ENCODE assay signal across 14 mouse cellular contexts in genomic region chr12:87004596-87004995, GRCm38 (mm10). TPM values are rescaled to one million over a fixed set of nuclear protein-coding genes. Genes with fewer than 3 reads are reported as not detected.
"Had no signal": no experiment of that assay in that cellular context is flagged by ENCODE, and none has a peak within 500 bp of the region (broad histone marks: within the 10 kb centered on the region; RNA-seq: fewer than 3 reads in every experiment).

No protein-coding gene starts in this region.

- H3K9ac ChIP-seq: limb, embryonic 13.5 days; liver, embryonic 14.5 days had no signal

- ATAC-seq: intestine, postnatal 0 days had no signal

- H3K9me3 ChIP-seq: limb, embryonic 13.5 days had no signal

- DNase-seq: kidney, adult 8-10 months; kidney, postnatal 36 days; layer of hippocampus, adult 9-11 months; layer of hippocampus, postnatal 36 days; left cerebral cortex, postnatal 4 days; lung, adult 18-20 months; right cerebral cortex, adult 18-20 months; right cerebral cortex, postnatal 25 days had no signal

- H3K27ac ChIP-seq: kidney, postnatal 0 days; limb, embryonic 13.5 days; liver, embryonic 14.5 days had no signal

- H3K4me3 ChIP-seq: limb, embryonic 13.5 days had no signal

- H3K4me2 ChIP-seq: limb, embryonic 13.5 days had no signal

- H3K36me3 ChIP-seq: limb, embryonic 13.5 days had no signal

RNA-seq across cellular contexts. Expression of gene Zdhhc22, which starts 14.4 kb away (rescaled TPM):
- total RNA-seq: liver, adult 2 months; megakaryocyte-erythroid progenitor cell, adult 5-6 weeks had no signal
- polyA plus RNA-seq: limb, embryonic 13.5 days; liver, adult 2 months; liver, embryonic 14.5 days had no signal

RNA-seq across cellular contexts. Expression of gene Tmem63c, which starts 16.5 kb away (rescaled TPM):
- total RNA-seq: liver, adult 2 months; megakaryocyte-erythroid progenitor cell, adult 5-6 weeks had no signal
- polyA plus RNA-seq: liver, adult 2 months; liver, embryonic 14.5 days had no signal
